Mouse (Mus musculus): ENCODE results near the gene Ptprk.

GRCm38 (mm10) chr10:28098923-28099322, 24.3 kb downstream of the Ptprk start:
- TF ChIP-seq CTCF (IDR thresholded peaks at IDR 0.05; ENCODE audit: control insufficient read depth, insufficient read depth, low read length) (no peak), POLR2A (IDR thresholded peaks at IDR 0.05; ENCODE audit: borderline replicate concordance, control insufficient read depth, low read depth, low read length) (no peak)

Data from bone marrow, adult 2 months (tissue).